Mouse (Mus musculus) mouse trophoblast stem cell (cell line): ENCODE data around the gene Lgals1.
"Not testable (repeated sequence)": the region's sequence is repeated elsewhere in the genome, so short reads cannot be mapped to it uniquely, and the experiment has no call there.

Source experiments
- in situ Hi-C, 2 experiments: fragments of 300-500 bp; cut with MseI, MboI; formaldehyde crosslinking; loops; 2 replicates in 1 of 2; 3 replicates in 1 of 2; pipeline ENCODE4 v1.15.1; 2025

Lgals1 gene

GRCm38 (mm10) chr15:78926021-78926919, at the start of gene Lgals1:
Gene Lgals1, plus strand, starts transcription at chr15:78926725.
- in situ Hi-C loops: no loop called here

GRCm38 (mm10) chr15:78876991-78877809, 49.3 kb upstream of the Lgals1 start, which contains the start of gene Gga1:
Gene Gga1, plus strand, starts transcription at chr15:78877190.
- in situ Hi-C loops: no loop called here

GRCm38 (mm10) chr15:78877810-78878390, 48.6 kb upstream of the Lgals1 start:
- in situ Hi-C loops: no loop called here

GRCm38 (mm10) chr15:78878792-78879516, 47.6 kb upstream of the Lgals1 start:
- in situ Hi-C loops: not testable (repeated sequence)

GRCm38 (mm10) chr15:78880432-78880831, 46.1 kb upstream of the Lgals1 start:
- in situ Hi-C loops: no loop called here

GRCm38 (mm10) chr15:78881828-78882227, 44.7 kb upstream of the Lgals1 start:
- in situ Hi-C loops: no loop called here

GRCm38 (mm10) chr15:78889401-78889853, 37.1 kb upstream of the Lgals1 start:
- in situ Hi-C loops: no loop called here

GRCm38 (mm10) chr15:78892440-78892839, 34.1 kb upstream of the Lgals1 start:
- in situ Hi-C loops: no loop called here

- in situ Hi-C loops: no loop called here
Observed at GRCm38 (mm10) chr15:78894726-78895125, 31.8 kb upstream of the Lgals1 start.

GRCm38 (mm10) chr15:78895741-78896140, 30.8 kb upstream of the Lgals1 start:
- in situ Hi-C loops: no loop called here

GRCm38 (mm10) chr15:78896149-78896548, 30.4 kb upstream of the Lgals1 start:
- in situ Hi-C loops: no loop called here

- in situ Hi-C loops: no loop called here
Observed at GRCm38 (mm10) chr15:78897488-78897887, 29.0 kb upstream of the Lgals1 start.

GRCm38 (mm10) chr15:78898507-78899001, 28.0 kb upstream of the Lgals1 start:
- in situ Hi-C loops: no loop called here

- in situ Hi-C loops: no loop called here
Observed at GRCm38 (mm10) chr15:78899409-78899739, 27.2 kb upstream of the Lgals1 start, which contains the start of gene Gm49510. Gene Gm49510, plus strand, starts transcription at chr15:78899667.

- in situ Hi-C loops: no loop called here
Observed at GRCm38 (mm10) chr15:78899740-78900584, 26.6 kb upstream of the Lgals1 start, which contains the start of gene Sh3bp1. Gene Sh3bp1, plus strand, starts transcription at chr15:78899768.

- in situ Hi-C loops: no loop called here
Observed at GRCm38 (mm10) chr15:78900585-78901421, 25.7 kb upstream of the Lgals1 start.

- in situ Hi-C loops: no loop called here
Observed at GRCm38 (mm10) chr15:78901422-78901789, 25.1 kb upstream of the Lgals1 start.

GRCm38 (mm10) chr15:78903243-78903642, 23.3 kb upstream of the Lgals1 start:
- in situ Hi-C loops: no loop called here

GRCm38 (mm10) chr15:78908399-78908798, 18.1 kb upstream of the Lgals1 start:
- in situ Hi-C loops: no loop called here
